Mouse (Mus musculus) forebrain, embryonic 15.5 days (tissue): ENCODE data around the gene Auts2. TPM values are rescaled to one million over a fixed set of nuclear protein-coding genes. Genes with fewer than 3 reads are reported as not detected.

Experiments used
- ATAC-seq: fragments of 200-750 bp; cut with Nextera tagmentation; replicated peaks from 2 replicates; pipeline ENCODE4 v1.8.0; 2017; ENCODE audit warnings: mild to moderate bottlenecking, moderate TSS enrichment, moderate library complexity
- H3K27ac ChIP-seq: fragments of 300-500 bp; sonication (generic); replicated peaks from 2 replicates; pipeline ENCODE4 v1.5.1; 2015; ENCODE audit warnings: mild to moderate bottlenecking, inconsistent platforms
- H3K27me3 ChIP-seq: fragments of 300-500 bp; sonication (generic); 2 replicates; pipeline ENCODE4 v1.6.1; 2015; ENCODE audit warnings: inconsistent platforms
- H3K36me3 ChIP-seq: fragments of 300-500 bp; sonication (generic); 2 replicates; pipeline ENCODE4 v1.6.1; 2015; ENCODE audit warnings: mild to moderate bottlenecking, inconsistent platforms
- H3K4me1 ChIP-seq: fragments of 300-500 bp; sonication (generic); 2 replicates; pipeline ENCODE4 v1.6.1; 2015; ENCODE audit warnings: inconsistent platforms
- H3K4me2 ChIP-seq: fragments of 300-500 bp; sonication (generic); replicated peaks from 2 replicates; pipeline ENCODE4 v1.6.1; 2015; ENCODE audit warnings: mild to moderate bottlenecking, inconsistent platforms
- H3K4me3 ChIP-seq: fragments of 300-500 bp; sonication (generic); 2 replicates; pipeline ENCODE4 v1.5.1; 2015; ENCODE audit warnings: mild to moderate bottlenecking, inconsistent platforms
- H3K9ac ChIP-seq: fragments of 300-500 bp; sonication (generic); replicated peaks from 2 replicates; pipeline ENCODE4 v1.6.1; 2015; ENCODE audit warnings: mild to moderate bottlenecking, inconsistent platforms
- H3K9me3 ChIP-seq: fragments of 300-500 bp; sonication (generic); 2 replicates; pipeline ENCODE4 v1.6.1; 2016; ENCODE audit warnings: inconsistent platforms
- WGBS: fragments of 180-500 bp; shearing (Covaris S2); methylation state at CpG from one replicate; pipeline ENCODE4 v1.1.7; 2015; ENCODE audit warnings: mixed read lengths; 5-methylcytosine and 5-hydroxymethylcytosine counted together
- polyA plus RNA-seq: library from polyadenylated mRNA; unstranded; fragments of >200 nt; fragmentation: Nextera tagmentation; extraction: Ambion mirVana; gene quantifications from 2 replicates; pipeline ENCODE4 v1.2.1, GENCODE M21; 2015

Gene Auts2
- polyA plus RNA-seq, 1 experiment from 2014 or later, result 94.3 TPM

GRCm38 (mm10) chr5:131919983-131920777, 623.0 kb downstream of the Auts2 start:
- H3K4me2 ChIP-seq, result no peak overlapping the region
- ATAC-seq, result no peak
- no peaks in the 10 kb centered on the region for H3K36me3 ChIP-seq
- no peak overlapping the region for H3K27ac ChIP-seq
- WGBS, result 49% methylated on average over 12 of the region's 12 CpGs
- H3K9me3 ChIP-seq, result no peaks in the 10 kb centered on the region
- no peaks in the 10 kb centered on the region for H3K27me3 ChIP-seq
- peaks cover 36% of the 10 kb centered on the region for H3K4me1 ChIP-seq
- no peak overlapping the region for H3K4me3 ChIP-seq
- no peak overlapping the region for H3K9ac ChIP-seq

- Histone ChIP-seq H3K27me3 (no peaks in the 10 kb centered on the region), H3K27ac (no peak overlapping the region), H3K9ac (no peak overlapping the region), H3K36me3 (no peaks in the 10 kb centered on the region), H3K4me2 (no peak overlapping the region), H3K9me3 (no peaks in the 10 kb centered on the region), H3K4me3 (no peak overlapping the region), H3K4me1 (peaks cover 40% of the 10 kb centered on the region)
- WGBS, result 19% methylated on average over 12 of the region's 12 CpGs
- ATAC-seq, result no peak
Measured at GRCm38 (mm10) chr5:131916791-131917403, 626.2 kb downstream of the Auts2 start.

GRCm38 (mm10) chr5:131913562-131913961, 629.6 kb downstream of the Auts2 start:
- no peak overlapping the region for H3K9ac ChIP-seq
- H3K4me1 ChIP-seq, result peaks cover 26% of the 10 kb centered on the region
- H3K27ac ChIP-seq, result no peak overlapping the region
- no peak overlapping the region for H3K4me2 ChIP-seq
- no peak for ATAC-seq
- no peak overlapping the region for H3K4me3 ChIP-seq
- no peaks in the 10 kb centered on the region for H3K36me3 ChIP-seq
- 9% methylated on average over 8 of the region's 8 CpGs for WGBS
- no peaks in the 10 kb centered on the region for H3K27me3 ChIP-seq
- no peaks in the 10 kb centered on the region for H3K9me3 ChIP-seq

- peaks cover 22% of the 10 kb centered on the region for H3K4me1 ChIP-seq
- no peak overlapping the region; the same call in 1 of the 2 replicates for H3K27ac ChIP-seq
- no peaks in the 10 kb centered on the region for H3K27me3 ChIP-seq
- H3K4me3 ChIP-seq, result no peak overlapping the region
- no peaks in the 10 kb centered on the region for H3K36me3 ChIP-seq
- 53% methylated on average over 1 of the region's 1 CpGs for WGBS
- no peak for ATAC-seq
- H3K9ac ChIP-seq, result no peak overlapping the region
- H3K9me3 ChIP-seq, result no peaks in the 10 kb centered on the region
- no peak overlapping the region for H3K4me2 ChIP-seq
Measured at GRCm38 (mm10) chr5:131912983-131913382, 630.2 kb downstream of the Auts2 start.

- Histone ChIP-seq H3K4me3 (no peak overlapping the region), H3K9ac (no peak overlapping the region), H3K27me3 (no peaks in the 10 kb centered on the region), H3K27ac (no peak overlapping the region), H3K9me3 (no peaks in the 10 kb centered on the region), H3K36me3 (no peaks in the 10 kb centered on the region), H3K4me1 (peaks cover 9% of the 10 kb centered on the region), H3K4me2 (no peak overlapping the region)
- ATAC-seq, result no peak
- 94% methylated on average over 3 of the region's 3 CpGs for WGBS
Measured at GRCm38 (mm10) chr5:131906313-131906712, 636.8 kb downstream of the Auts2 start.

GRCm38 (mm10) chr5:131904478-131904877, 638.7 kb downstream of the Auts2 start:
- H3K27ac ChIP-seq, result no peak overlapping the region
- peaks cover 9% of the 10 kb centered on the region for H3K4me1 ChIP-seq
- no peak overlapping the region for H3K4me3 ChIP-seq
- H3K36me3 ChIP-seq, result no peaks in the 10 kb centered on the region
- no peak overlapping the region for H3K4me2 ChIP-seq
- 57% methylated on average over 10 of the region's 10 CpGs for WGBS
- H3K9ac ChIP-seq, result no peak overlapping the region
- H3K27me3 ChIP-seq, result no peaks in the 10 kb centered on the region
- ATAC-seq, result no peak
- H3K9me3 ChIP-seq, result no peaks in the 10 kb centered on the region

GRCm38 (mm10) chr5:131898048-131898638, 645.0 kb downstream of the Auts2 start:
- H3K9ac ChIP-seq, result no peak overlapping the region
- 80% methylated on average over 4 of the region's 4 CpGs for WGBS
- ATAC-seq, result no peak
- no peak overlapping the region for H3K4me2 ChIP-seq
- no peaks in the 10 kb centered on the region for H3K36me3 ChIP-seq
- H3K9me3 ChIP-seq, result no peaks in the 10 kb centered on the region
- no peak overlapping the region for H3K4me3 ChIP-seq
- H3K4me1 ChIP-seq, result no peaks in the 10 kb centered on the region
- H3K27ac ChIP-seq, result no peak overlapping the region
- H3K27me3 ChIP-seq, result no peaks in the 10 kb centered on the region

- no peak overlapping the region for H3K27ac ChIP-seq
- 64% methylated on average over 3 of the region's 3 CpGs for WGBS
- H3K4me3 ChIP-seq, result no peak overlapping the region
- H3K4me2 ChIP-seq, result no peak overlapping the region
- no peaks in the 10 kb centered on the region for H3K27me3 ChIP-seq
- no peaks in the 10 kb centered on the region for H3K9me3 ChIP-seq
- H3K9ac ChIP-seq, result no peak overlapping the region
- no peaks in the 10 kb centered on the region for H3K36me3 ChIP-seq
- ATAC-seq, result no peak
- H3K4me1 ChIP-seq, result no peaks in the 10 kb centered on the region
Measured at GRCm38 (mm10) chr5:131886636-131887035, 656.5 kb downstream of the Auts2 start.

GRCm38 (mm10) chr5:131876569-131876968, 666.6 kb downstream of the Auts2 start:
- no peaks in the 10 kb centered on the region for H3K9me3 ChIP-seq
- H3K27me3 ChIP-seq, result peaks cover 3% of the 10 kb centered on the region; the same call in 1 of the 2 replicates
- no peak overlapping the region for H3K9ac ChIP-seq
- no peak for ATAC-seq
- H3K36me3 ChIP-seq, result no peaks in the 10 kb centered on the region
- H3K4me1 ChIP-seq, result peaks cover 12% of the 10 kb centered on the region; the same call in 1 of the 2 replicates
- H3K4me3 ChIP-seq, result no peak overlapping the region
- H3K4me2 ChIP-seq, result no peak overlapping the region
- no peak overlapping the region for H3K27ac ChIP-seq

GRCm38 (mm10) chr5:131875976-131876375, 667.2 kb downstream of the Auts2 start:
- no peak overlapping the region for H3K27ac ChIP-seq
- peaks cover 16% of the 10 kb centered on the region; the same call in 1 of the 2 replicates for H3K4me1 ChIP-seq
- H3K4me2 ChIP-seq, result no peak overlapping the region
- H3K36me3 ChIP-seq, result no peaks in the 10 kb centered on the region
- 84% methylated on average over 4 of the region's 4 CpGs for WGBS
- H3K9me3 ChIP-seq, result no peaks in the 10 kb centered on the region
- no peak overlapping the region for H3K4me3 ChIP-seq
- peaks cover 3% of the 10 kb centered on the region; the same call in 1 of the 2 replicates for H3K27me3 ChIP-seq
- no peak overlapping the region for H3K9ac ChIP-seq
- no peak for ATAC-seq

- Histone ChIP-seq H3K27ac (0 out of 2 replicates have a peak overlapping the region, but pooled peaks have one; percentile 9), H3K36me3 (no peaks in the 10 kb centered on the region), H3K4me3 (no peak overlapping the region), H3K27me3 (peaks cover 3% of the 10 kb centered on the region; the same call in 1 of the 2 replicates), H3K4me2 (no peak overlapping the region), H3K9me3 (no peaks in the 10 kb centered on the region), H3K4me1 (peaks cover 37% of the 10 kb centered on the region), H3K9ac (no peak overlapping the region)
- 0 out of 2 replicates have a peak, but pooled peaks have one; percentile 17 for ATAC-seq
- WGBS, result 55% methylated on average over 4 of the region's 4 CpGs
Measured at GRCm38 (mm10) chr5:131873116-131873515, 670.0 kb downstream of the Auts2 start.
